Mouse (Mus musculus) midbrain, embryonic 15.5 days (tissue): ENCODE results near the gene H3f3b. TPM values are rescaled to one million over a fixed set of nuclear protein-coding genes. Genes with fewer than 3 reads are reported as not detected.

Experiments
- ATAC-seq: fragments of 200-750 bp; cut with Nextera tagmentation; replicated peaks from 2 replicates; pipeline ENCODE4 v1.8.0; 2017; ENCODE audit warnings: moderate TSS enrichment
- H3K27ac ChIP-seq: fragments of 300-500 bp; sonication (generic); 2 replicates; pipeline ENCODE4 v1.5.1; 2015; ENCODE audit warnings: mild to moderate bottlenecking, inconsistent platforms
- H3K27me3 ChIP-seq: fragments of 300-500 bp; sonication (generic); replicated peaks from 2 replicates; pipeline ENCODE4 v1.6.1; 2015; ENCODE audit warnings: inconsistent platforms
- H3K36me3 ChIP-seq: fragments of 300-500 bp; sonication (generic); replicated peaks from 2 replicates; pipeline ENCODE4 v1.6.1; 2015; ENCODE audit warnings: inconsistent platforms
- H3K4me1 ChIP-seq: fragments of 300-500 bp; sonication (generic); 2 replicates; pipeline ENCODE4 v1.6.1; 2015; ENCODE audit warnings: inconsistent platforms
- H3K4me2 ChIP-seq: fragments of 300-500 bp; sonication (generic); 2 replicates; pipeline ENCODE4 v1.6.1; 2015; ENCODE audit warnings: inconsistent platforms, mild to moderate bottlenecking, moderate library complexity
- H3K4me3 ChIP-seq: fragments of 300-500 bp; sonication (generic); 2 replicates; pipeline ENCODE4 v1.5.1; 2015; ENCODE audit warnings: mild to moderate bottlenecking, inconsistent platforms
- H3K9ac ChIP-seq: fragments of 300-500 bp; sonication (generic); 2 replicates; pipeline ENCODE4 v1.6.1; 2015; ENCODE audit warnings: mild to moderate bottlenecking, inconsistent platforms
- H3K9me3 ChIP-seq: fragments of 300-500 bp; sonication (generic); 2 replicates; pipeline ENCODE4 v1.6.1; 2016; ENCODE audit warnings: inconsistent platforms
- WGBS: fragments of 180-500 bp; shearing (Covaris S2); methylation state at CpG from one replicate; pipeline ENCODE4 v1.1.7; 2015; ENCODE audit warnings: mixed read lengths; 5-methylcytosine and 5-hydroxymethylcytosine counted together
- polyA plus RNA-seq: library from polyadenylated mRNA; unstranded; fragments of >200 nt; fragmentation: Nextera tagmentation; extraction: Ambion mirVana; gene quantifications from 2 replicates; pipeline ENCODE4 v1.2.1, GENCODE M21; 2015

Gene H3f3b
- polyA plus RNA-seq, 1 experiment from 2014 or later = 2,119 TPM

GRCm38 (mm10) chr11:116041833-116042232, 14.1 kb upstream of the H3f3b start:
- Histone ChIP-seq H3K9ac (no peak overlapping the region), H3K27me3 (no peaks in the 10 kb centered on the region), H3K4me2 (no peak overlapping the region), H3K36me3 (0 out of 2 replicates have a peak, but pooled peaks cover 7% of the 10 kb centered on the region), H3K4me1 (no peaks in the 10 kb centered on the region), H3K9me3 (no peaks in the 10 kb centered on the region), H3K4me3 (no peak overlapping the region), H3K27ac (no peak overlapping the region)
- 96% methylated on average over 2 of the region's 2 CpGs for WGBS
- no peak for ATAC-seq

DNA sequence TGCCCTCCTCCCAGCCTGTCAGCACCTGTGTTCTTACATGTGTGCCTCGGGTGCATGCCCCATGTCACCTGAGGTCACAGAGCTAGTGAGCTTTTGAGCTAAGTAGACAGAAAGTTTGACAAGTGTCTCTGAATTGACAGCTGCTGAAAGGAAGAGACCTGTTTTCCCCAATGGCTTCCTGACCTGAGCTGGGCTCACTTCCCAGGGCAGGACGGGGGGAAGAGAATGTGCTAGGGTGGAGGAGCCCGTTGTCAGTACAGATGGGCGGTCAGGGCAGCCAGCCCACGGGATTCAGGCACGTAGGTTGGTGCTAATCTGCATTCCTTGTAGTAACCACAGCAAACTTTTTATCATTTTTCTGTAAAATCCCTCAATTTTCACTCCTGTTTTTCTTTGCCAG, 12.8 kb upstream of the H3f3b start:
- Histone ChIP-seq H3K9me3 (no peaks in the 10 kb centered on the region), H3K9ac (no peak overlapping the region), H3K4me1 (no peaks in the 10 kb centered on the region), H3K36me3 (0 out of 2 replicates have a peak, but pooled peaks cover 4% of the 10 kb centered on the region), H3K27me3 (no peaks in the 10 kb centered on the region), H3K4me2 (no peak overlapping the region), H3K4me3 (no peak overlapping the region), H3K27ac (no peak overlapping the region)
- WGBS = 92% methylated on average over 6 of the region's 6 CpGs
- no peak for ATAC-seq

DNA sequence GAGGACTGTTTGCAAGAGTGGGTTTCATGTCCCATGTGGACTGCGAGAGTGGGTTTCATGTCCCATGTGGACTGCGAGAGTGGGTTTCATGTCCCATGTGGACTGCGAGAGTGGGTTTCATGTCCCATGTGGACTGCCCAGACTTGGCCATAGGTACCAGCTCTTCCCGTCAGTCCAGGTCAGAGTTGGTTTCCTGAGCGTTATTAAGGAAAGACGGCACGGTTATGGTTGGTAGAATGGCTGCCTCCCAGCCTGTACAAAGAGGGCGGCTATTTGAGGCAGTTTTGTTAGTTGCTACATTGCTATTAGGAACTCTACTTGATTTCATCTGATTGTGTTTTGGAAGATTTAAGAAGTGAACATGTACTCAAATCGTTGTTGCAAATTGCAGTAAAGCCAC, 10.1 kb upstream of the H3f3b start:
- H3K4me2 ChIP-seq = no peak overlapping the region
- H3K9me3 ChIP-seq = no peaks in the 10 kb centered on the region
- H3K4me1 ChIP-seq = no peaks in the 10 kb centered on the region
- H3K27me3 ChIP-seq = no peaks in the 10 kb centered on the region
- ATAC-seq = no peak
- H3K27ac ChIP-seq = no peak overlapping the region
- no peak overlapping the region for H3K9ac ChIP-seq
- H3K4me3 ChIP-seq = no peak overlapping the region
- H3K36me3 ChIP-seq = 0 out of 2 replicates have a peak, but pooled peaks cover 7% of the 10 kb centered on the region
- WGBS = 91% methylated on average over 9 of the region's 9 CpGs

- no peaks in the 10 kb centered on the region for H3K9me3 ChIP-seq
- no peak overlapping the region for H3K9ac ChIP-seq
- peaks cover 4% of the 10 kb centered on the region for H3K4me1 ChIP-seq
- no peak for ATAC-seq
- H3K4me3 ChIP-seq = no peak overlapping the region
- no peaks in the 10 kb centered on the region for H3K27me3 ChIP-seq
- H3K27ac ChIP-seq = no peak overlapping the region
- 0 out of 2 replicates have a peak, but pooled peaks cover 7% of the 10 kb centered on the region for H3K36me3 ChIP-seq
- H3K4me2 ChIP-seq = no peak overlapping the region
- 96% methylated on average over 3 of the region's 3 CpGs for WGBS
Measured at GRCm38 (mm10) chr11:116036671-116037070, 8.9 kb upstream of the H3f3b start.

DNA sequence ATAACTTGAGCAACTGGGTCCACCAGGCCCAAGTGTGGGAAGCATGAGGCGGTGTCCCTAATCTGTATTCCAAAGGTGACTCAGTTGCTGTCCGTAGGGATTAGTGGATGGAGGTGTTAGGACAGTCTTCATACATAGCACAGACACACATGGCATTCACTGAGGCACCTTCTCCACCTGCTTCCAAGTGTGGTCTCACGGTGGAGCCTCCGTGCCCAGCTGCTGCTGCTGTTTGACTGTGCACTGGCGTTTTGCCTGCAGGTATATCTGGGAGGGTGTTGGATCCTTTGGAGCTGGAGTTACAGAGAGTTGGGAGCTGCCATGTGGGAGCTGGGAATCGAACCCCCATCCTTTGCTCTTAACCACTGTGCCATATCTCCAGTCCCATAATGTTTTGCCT, 6.8 kb upstream of the H3f3b start:
- Histone ChIP-seq H3K36me3 (0 out of 2 replicates have a peak, but pooled peaks cover 7% of the 10 kb centered on the region), H3K27ac (no peak overlapping the region), H3K9me3 (no peaks in the 10 kb centered on the region), H3K4me2 (no peak overlapping the region), H3K4me1 (peaks cover 14% of the 10 kb centered on the region), H3K4me3 (no peak overlapping the region), H3K9ac (no peak overlapping the region), H3K27me3 (no peaks in the 10 kb centered on the region)
- 96% methylated on average over 6 of the region's 6 CpGs for WGBS
- no peak for ATAC-seq

GRCm38 (mm10) chr11:116030898-116031845, 3.4 kb upstream of the H3f3b start:
- WGBS = 26% methylated on average over 14 of the region's 14 CpGs
- peak overlapping the region; percentile 65 for H3K4me3 ChIP-seq
- peak overlapping the region; percentile 90 for H3K4me2 ChIP-seq
- H3K9ac ChIP-seq = peak overlapping the region; percentile 95
- no peaks in the 10 kb centered on the region for H3K9me3 ChIP-seq
- peak; percentile 28 for ATAC-seq
- H3K27ac ChIP-seq = peak overlapping the region; percentile 100
- no peaks in the 10 kb centered on the region for H3K27me3 ChIP-seq
- H3K36me3 ChIP-seq = 0 out of 2 replicates have a peak, but pooled peaks cover 4% of the 10 kb centered on the region
- H3K4me1 ChIP-seq = peaks cover 16% of the 10 kb centered on the region

- ATAC-seq = peak; percentile 95
- H3K27me3 ChIP-seq = no peaks in the 10 kb centered on the region
- under 1% methylated on average over 65 of the region's 67 CpGs for WGBS
Measured at GRCm38 (mm10) chr11:116030088-116030897, 2.5 kb upstream of the H3f3b start, which contains the start of gene Unk. Unk (plus strand) TSS chr11:116030322.

DNA sequence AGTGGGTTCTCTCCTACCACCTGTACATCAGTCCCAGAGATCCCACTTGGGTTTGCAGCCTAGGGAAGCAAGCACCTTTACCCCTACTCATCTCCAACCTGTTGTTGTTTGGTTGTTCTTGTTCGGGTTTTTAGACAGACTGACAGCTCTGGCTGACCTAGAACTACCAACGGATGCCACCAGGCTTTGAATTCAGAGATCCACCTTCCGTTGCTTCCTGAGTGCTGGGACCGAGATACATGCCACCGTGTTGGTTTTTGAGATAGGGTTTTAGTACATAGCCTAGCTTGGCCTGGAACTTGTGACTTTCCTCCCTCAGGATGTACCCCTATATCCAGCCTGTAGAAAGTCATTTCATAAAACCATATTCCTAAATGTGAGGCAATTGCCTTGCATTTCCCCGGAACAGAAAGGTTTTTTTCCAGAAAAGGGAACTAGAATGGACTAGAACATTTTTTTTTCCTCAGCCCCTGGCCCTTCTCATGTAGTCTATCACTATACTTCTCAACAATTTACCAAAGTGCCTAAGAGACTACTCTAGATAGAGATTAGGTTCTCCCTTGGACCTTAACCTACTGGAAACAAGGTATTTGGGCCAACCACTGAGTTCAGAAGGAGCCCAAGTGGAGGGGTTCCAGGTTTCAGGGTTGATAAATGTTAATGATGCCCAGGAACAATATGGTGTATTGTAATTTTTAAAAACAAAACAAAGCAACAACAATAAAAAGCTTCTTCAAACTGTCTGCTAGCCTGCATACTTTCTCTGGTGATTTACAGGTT, 1.5 kb upstream of the H3f3b start:
- no peak for ATAC-seq
- H3K9me3 ChIP-seq = no peaks in the 10 kb centered on the region

More at GRCm38 (mm10) chr11:116030088-116030897, 2.5 kb upstream of the H3f3b start, which contains the start of gene Unk:
- Histone ChIP-seq H3K4me3 (peak within 1 kb of the TSS; percentile 65), H3K9ac (peak within 1 kb of the TSS; percentile 95), H3K27ac (peak within 1 kb of the TSS; percentile 100), H3K36me3 (0 out of 2 replicates have a peak, but pooled peaks cover 4% of the 10 kb centered on the region), H3K9me3 (no peaks in the 10 kb centered on the region), H3K4me1 (peaks cover 16% of the 10 kb centered on the region), H3K4me2 (peak within 1 kb of the TSS; percentile 90)

GRCm38 (mm10) chr11:116028177-116028865, 559 bp upstream of the H3f3b start:
- Histone ChIP-seq H3K9me3 (no peaks in the 10 kb centered on the region), H3K27me3 (no peaks in the 10 kb centered on the region), H3K4me2 (no peak overlapping the region), H3K36me3 (no peaks in the 10 kb centered on the region), H3K27ac (no peak overlapping the region), H3K4me3 (no peak overlapping the region), H3K9ac (no peak overlapping the region), H3K4me1 (peaks cover 16% of the 10 kb centered on the region)
- WGBS = 82% methylated on average over 9 of the region's 9 CpGs
- ATAC-seq = no peak

More for the DNA sequence above, 1.5 kb upstream of the H3f3b start:
- Histone ChIP-seq H3K27me3 (no peaks in the 10 kb centered on the region), H3K27ac (peak overlapping the region; percentile 79), H3K4me2 (peak overlapping the region; percentile 65), H3K9ac (peak overlapping the region; percentile 49), H3K4me3 (peak overlapping the region; percentile 65), H3K36me3 (no peaks in the 10 kb centered on the region), H3K4me1 (peaks cover 16% of the 10 kb centered on the region)
- WGBS = 83% methylated on average over 6 of the region's 6 CpGs

- Histone ChIP-seq H3K4me2 (no peak overlapping the region), H3K9ac (no peak overlapping the region), H3K4me1 (peaks cover 21% of the 10 kb centered on the region), H3K4me3 (no peak overlapping the region), H3K36me3 (0 out of 2 replicates have a peak, but pooled peaks cover 6% of the 10 kb centered on the region), H3K9me3 (no peaks in the 10 kb centered on the region), H3K27me3 (no peaks in the 10 kb centered on the region), H3K27ac (peak overlapping the region; percentile 71)
- ATAC-seq = no peak
- WGBS = 85% methylated on average over 3 of the region's 3 CpGs
Measured at GRCm38 (mm10) chr11:116025056-116025845, 2.5 kb downstream of the H3f3b start.
